Mouse (Mus musculus) hindbrain, embryonic 14.5 days (tissue): ENCODE data around the gene Nrp2. TPM values are rescaled to one million over a fixed set of nuclear protein-coding genes. Genes with fewer than 3 reads are reported as not detected.

Experiments used
- ATAC-seq: fragments of 200-750 bp; cut with Nextera tagmentation; 2 replicates; pipeline ENCODE4 v1.8.0; 2017; ENCODE audit warnings: moderate number of reproducible peaks, mild to moderate bottlenecking, moderate TSS enrichment, moderate library complexity; ENCODE audit not compliant: low FRiP score
- DNase-seq: peaks from one replicate; pipeline ENCODE4 v3.0.0-alpha.2; 2015; ENCODE audit warnings: low spot score
- H3K27ac ChIP-seq: fragments of 300-500 bp; sonication (generic); 2 replicates; pipeline ENCODE4 v1.5.1; 2014; ENCODE audit warnings: mild to moderate bottlenecking, moderate library complexity
- H3K27me3 ChIP-seq: fragments of 300-500 bp; sonication (generic); 2 replicates; pipeline ENCODE4 v1.6.1; 2014; ENCODE audit warnings: mild to moderate bottlenecking, low read length, mixed read lengths; ENCODE audit not compliant: control insufficient read depth, insufficient read depth
- H3K36me3 ChIP-seq: fragments of 300-500 bp; sonication (generic); replicated peaks from 2 replicates; pipeline ENCODE4 v1.6.1; 2014; ENCODE audit not compliant: control insufficient read depth, insufficient read depth
- H3K4me1 ChIP-seq: fragments of 300-500 bp; sonication (generic); replicated peaks from 2 replicates; pipeline ENCODE4 v1.6.1; 2014; ENCODE audit warnings: antibody characterized with exemption, low read length, mixed read lengths; ENCODE audit not compliant: control insufficient read depth, insufficient read depth
- H3K4me2 ChIP-seq: fragments of 300-500 bp; sonication (generic); replicated peaks from 2 replicates; pipeline ENCODE4 v1.6.1; 2014; ENCODE audit warnings: mild to moderate bottlenecking, moderate library complexity
- H3K4me3 ChIP-seq: fragments of 300-500 bp; sonication (generic); replicated peaks from 2 replicates; pipeline ENCODE4 v1.5.1; 2014; ENCODE audit warnings: mild to moderate bottlenecking, low read length
- H3K9ac ChIP-seq: fragments of 300-500 bp; sonication (generic); 2 replicates; pipeline ENCODE4 v1.6.1; 2014
- H3K9me3 ChIP-seq: fragments of 300-500 bp; sonication (generic); 2 replicates; pipeline ENCODE4 v1.6.1; 2016; ENCODE audit warnings: low read length; ENCODE audit not compliant: control insufficient read depth
- WGBS: fragments of 180-500 bp; shearing (Covaris S2); extraction: QIAGEN DNeasy Blood & Tissue Kit; methylation state at CpG from one replicate; pipeline ENCODE4 v1.1.7; 2014; 5-methylcytosine and 5-hydroxymethylcytosine counted together
- polyA plus RNA-seq: library from polyadenylated mRNA; unstranded; fragments of >200 nt; fragmentation: Nextera tagmentation; extraction: Ambion mirVana; gene quantifications from 2 replicates; pipeline ENCODE4 v1.2.1, GENCODE M21; 2014

Gene Nrp2
- polyA plus RNA-seq, 1 experiment from 2014 or later, result 34.5 TPM

DNA sequence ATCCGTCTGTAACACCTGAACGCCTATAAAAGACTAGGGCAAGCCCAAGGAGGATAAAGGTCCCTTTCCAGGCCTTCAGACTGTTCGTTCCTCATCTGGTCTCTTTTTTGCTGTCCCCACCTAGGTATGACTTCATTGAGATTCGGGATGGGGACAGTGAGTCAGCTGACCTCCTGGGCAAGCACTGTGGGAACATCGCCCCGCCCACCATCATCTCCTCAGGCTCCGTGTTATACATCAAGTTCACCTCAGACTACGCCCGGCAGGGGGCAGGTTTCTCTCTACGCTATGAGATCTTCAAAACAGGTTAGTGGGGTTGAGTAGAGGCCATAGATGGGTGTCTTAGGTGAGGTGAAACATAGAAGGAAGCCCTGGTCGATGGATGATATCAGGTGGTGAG lies 35.1 kb downstream of the Nrp2 start:
- Histone ChIP-seq H3K9me3 (no peaks in the 10 kb centered on the region), H3K4me2 (no peak overlapping the region), H3K9ac (no peak overlapping the region), H3K27me3 (no peaks in the 10 kb centered on the region), H3K27ac (no peak overlapping the region), H3K4me3 (no peak overlapping the region), H3K4me1 (peaks cover 8% of the 10 kb centered on the region), H3K36me3 (peaks cover 18% of the 10 kb centered on the region)
- WGBS, result 76% methylated on average over 11 of the region's 11 CpGs
- ATAC-seq, result no peak
- no peak for DNase-seq

DNA sequence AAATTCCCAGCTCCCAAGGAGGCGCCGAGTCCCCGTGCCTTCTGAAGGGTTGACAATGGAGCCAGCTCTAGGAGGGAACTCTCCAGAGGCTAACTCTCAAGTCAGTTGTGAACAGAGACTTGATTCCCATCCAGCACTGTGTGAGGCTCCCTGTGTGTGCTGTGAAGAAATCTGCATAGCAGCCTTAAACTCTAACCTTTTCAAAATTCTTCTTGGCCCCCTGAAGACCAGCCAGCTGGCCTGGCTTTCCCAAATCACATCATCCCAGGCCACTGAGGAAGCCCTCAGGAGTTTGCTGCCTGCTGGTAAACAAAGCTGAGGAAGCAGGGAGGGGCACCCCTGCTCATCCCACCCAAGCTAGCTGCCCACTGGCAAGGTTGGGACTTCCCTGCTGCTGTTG lies 39.0 kb downstream of the Nrp2 start:
- ATAC-seq, result no peak
- H3K9me3 ChIP-seq, result no peaks in the 10 kb centered on the region
- no peak overlapping the region for H3K4me3 ChIP-seq
- WGBS, result 24% methylated on average over 3 of the region's 3 CpGs
- H3K9ac ChIP-seq, result no peak overlapping the region
- H3K27ac ChIP-seq, result no peak overlapping the region
- peaks cover 47% of the 10 kb centered on the region for H3K36me3 ChIP-seq
- H3K4me1 ChIP-seq, result no peaks in the 10 kb centered on the region; the same call in 1 of the 2 replicates
- H3K4me2 ChIP-seq, result no peak overlapping the region
- no peak for DNase-seq
- H3K27me3 ChIP-seq, result 0 out of 2 replicates have a peak, but pooled peaks cover 3% of the 10 kb centered on the region

DNA sequence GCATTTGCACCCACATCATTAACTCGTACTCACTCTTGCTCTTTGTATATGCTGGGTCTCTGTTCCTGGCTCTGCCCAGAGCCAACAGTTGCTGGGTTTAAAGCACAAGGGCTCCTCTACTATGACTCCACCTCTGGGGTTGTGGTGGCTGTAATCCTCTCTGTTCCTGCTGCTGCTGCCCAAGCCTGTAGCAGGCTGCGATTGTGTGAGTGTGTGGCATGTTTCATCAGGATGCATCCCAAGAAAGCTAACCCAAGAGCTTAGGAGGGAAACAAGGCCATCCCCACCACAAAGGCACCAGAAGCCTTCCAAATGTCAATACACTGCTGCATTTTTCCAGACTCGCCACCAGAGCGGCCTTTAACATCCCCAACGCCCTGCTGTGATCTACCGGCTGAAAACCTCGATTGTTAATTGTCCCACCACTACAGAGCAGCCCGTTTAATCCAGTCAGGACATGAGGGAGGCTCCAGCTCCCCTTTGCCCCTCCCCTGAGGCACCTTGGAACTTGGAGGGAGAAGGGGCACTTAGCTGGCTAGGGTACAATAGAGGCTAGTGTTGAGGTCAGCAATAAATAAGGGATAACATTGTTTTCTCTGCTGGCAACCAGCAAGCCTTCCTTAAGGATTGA lies 40.1 kb downstream of the Nrp2 start:
- no peaks in the 10 kb centered on the region for H3K9me3 ChIP-seq
- peaks cover 55% of the 10 kb centered on the region for H3K36me3 ChIP-seq
- 14% methylated on average over 8 of the region's 8 CpGs for WGBS
- no peak overlapping the region for H3K4me2 ChIP-seq
- H3K27ac ChIP-seq, result no peak overlapping the region
- 0 out of 2 replicates have a peak, but pooled peaks cover 3% of the 10 kb centered on the region for H3K27me3 ChIP-seq
- H3K9ac ChIP-seq, result no peak overlapping the region
- no peaks in the 10 kb centered on the region; the same call in 1 of the 2 replicates for H3K4me1 ChIP-seq
- peak; percentile 80; the same call in 1 of the 2 replicates for ATAC-seq
- no peak overlapping the region for H3K4me3 ChIP-seq
- no peak for DNase-seq

DNA sequence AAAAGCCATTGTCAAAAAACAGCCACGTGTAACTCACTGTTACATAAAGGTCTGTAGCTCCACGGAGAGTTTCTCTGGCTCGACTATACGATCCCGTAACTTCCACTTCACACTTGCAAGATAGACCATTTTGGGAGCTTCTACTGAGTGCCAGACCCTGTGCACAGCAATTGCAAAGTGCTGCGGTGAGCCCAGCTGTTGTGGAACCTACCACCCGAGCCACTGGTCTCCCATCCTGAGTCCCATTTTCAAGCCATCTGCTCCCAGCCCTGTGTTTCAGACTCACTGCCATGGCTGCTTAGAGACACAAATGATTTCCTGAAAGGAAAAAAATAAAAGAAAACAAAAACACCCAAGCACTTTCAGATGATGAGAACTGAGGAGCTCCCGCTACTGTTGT lies 42.8 kb downstream of the Nrp2 start:
- Histone ChIP-seq H3K36me3 (peaks cover 51% of the 10 kb centered on the region), H3K4me2 (no peak overlapping the region), H3K9ac (no peak overlapping the region), H3K4me3 (no peak overlapping the region), H3K9me3 (no peaks in the 10 kb centered on the region), H3K27ac (no peak overlapping the region), H3K27me3 (0 out of 2 replicates have a peak, but pooled peaks cover 3% of the 10 kb centered on the region), H3K4me1 (peaks cover 5% of the 10 kb centered on the region)
- ATAC-seq (no peak), DNase-seq (no peak)
- WGBS, result 93% methylated on average over 8 of the region's 8 CpGs

DNA sequence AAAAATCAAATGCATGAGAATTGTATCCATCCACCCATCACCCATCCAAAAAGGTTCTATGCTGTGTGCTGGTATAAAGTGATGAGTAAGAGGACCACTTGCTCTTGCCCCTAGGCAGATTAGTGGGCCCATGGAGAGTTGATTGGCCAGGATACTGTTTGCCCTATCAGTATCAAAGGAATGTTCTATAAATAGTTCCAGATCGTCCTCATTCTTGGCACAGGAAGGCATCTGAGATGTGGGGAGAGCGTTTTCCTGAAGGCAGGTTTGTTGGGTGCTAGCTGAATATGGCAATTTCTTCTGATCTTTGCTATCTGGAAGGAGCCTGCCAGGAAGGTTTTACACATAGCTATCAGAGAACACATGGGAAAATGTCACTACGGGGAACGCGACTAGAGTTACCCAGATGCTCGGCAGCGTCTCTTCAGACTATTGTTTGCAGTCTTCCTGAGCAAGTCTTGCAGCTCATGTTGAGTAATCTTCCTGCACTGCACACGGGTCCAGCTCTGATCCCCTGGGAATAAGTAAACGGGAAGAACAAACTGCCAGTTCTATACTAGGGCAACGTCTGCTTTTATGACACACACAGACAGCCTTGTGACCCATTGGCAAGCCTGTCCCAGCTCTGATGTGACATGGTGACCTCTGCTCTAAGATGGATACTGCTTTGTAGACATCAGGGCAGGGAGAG lies 44.5 kb downstream of the Nrp2 start:
- WGBS, result 55% methylated on average over 10 of the region's 10 CpGs
- no peak for DNase-seq
- H3K9me3 ChIP-seq, result no peaks in the 10 kb centered on the region
- H3K36me3 ChIP-seq, result peaks cover 51% of the 10 kb centered on the region
- H3K9ac ChIP-seq, result no peak overlapping the region
- H3K4me1 ChIP-seq, result peaks cover 20% of the 10 kb centered on the region
- no peak for ATAC-seq
- H3K4me2 ChIP-seq, result no peak overlapping the region
- H3K4me3 ChIP-seq, result no peak overlapping the region
- H3K27me3 ChIP-seq, result 0 out of 2 replicates have a peak, but pooled peaks cover 3% of the 10 kb centered on the region
- H3K27ac ChIP-seq, result no peak overlapping the region

DNA sequence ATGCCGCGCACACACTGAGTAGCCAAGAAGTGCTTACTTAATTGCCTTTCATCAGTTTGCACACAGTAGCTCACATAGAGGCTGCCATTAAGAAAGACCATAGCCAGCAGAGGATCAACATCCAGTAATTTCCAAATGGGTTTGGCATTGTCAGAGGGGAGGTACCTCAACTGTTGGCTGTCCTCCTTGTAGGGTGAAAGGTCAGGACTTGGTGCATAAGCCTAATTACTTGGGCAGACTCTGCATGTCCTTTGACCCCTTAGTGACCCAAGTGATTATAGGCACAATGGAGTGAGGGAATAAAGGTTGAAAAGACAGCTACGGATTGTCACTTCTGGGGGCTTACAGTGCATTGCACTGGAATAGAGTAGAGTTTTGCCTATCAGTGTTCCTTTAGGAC lies 45.3 kb downstream of the Nrp2 start:
- DNase-seq (no peak), ATAC-seq (no peak)
- Histone ChIP-seq H3K36me3 (peaks cover 53% of the 10 kb centered on the region), H3K27me3 (0 out of 2 replicates have a peak, but pooled peaks cover 3% of the 10 kb centered on the region), H3K4me3 (no peak overlapping the region), H3K4me1 (peaks cover 24% of the 10 kb centered on the region), H3K27ac (no peak overlapping the region), H3K4me2 (no peak overlapping the region), H3K9me3 (no peaks in the 10 kb centered on the region), H3K9ac (no peak overlapping the region)
- WGBS, result 66% methylated on average over 3 of the region's 3 CpGs

DNA sequence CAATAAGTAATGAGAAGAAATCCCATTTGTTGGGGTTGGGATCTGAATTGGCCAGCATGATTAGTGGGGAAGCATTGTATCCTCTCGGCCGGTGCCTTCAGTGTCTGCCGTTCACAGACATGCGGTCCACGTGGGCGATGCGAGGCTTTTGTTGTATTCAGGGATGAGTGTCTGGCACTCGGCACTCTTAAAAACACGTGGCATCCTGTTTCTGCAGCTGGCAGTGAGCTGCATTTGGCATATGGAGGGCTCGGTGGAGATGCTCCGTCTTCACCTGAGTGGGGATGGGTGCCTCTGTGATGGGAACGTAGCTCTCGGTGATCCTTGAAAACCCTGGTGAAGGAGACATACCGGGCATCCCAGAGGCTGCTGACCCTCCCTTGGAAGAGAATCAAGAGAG lies 46.6 kb downstream of the Nrp2 start:
- Histone ChIP-seq H3K27me3 (0 out of 2 replicates have a peak, but pooled peaks cover 3% of the 10 kb centered on the region), H3K4me1 (peaks cover 28% of the 10 kb centered on the region), H3K9me3 (no peaks in the 10 kb centered on the region), H3K4me2 (no peak overlapping the region), H3K9ac (no peak overlapping the region), H3K4me3 (no peak overlapping the region), H3K27ac (no peak overlapping the region), H3K36me3 (peaks cover 49% of the 10 kb centered on the region)
- DNase-seq, result no peak
- WGBS, result 56% methylated on average over 14 of the region's 14 CpGs
- no peak for ATAC-seq

DNA sequence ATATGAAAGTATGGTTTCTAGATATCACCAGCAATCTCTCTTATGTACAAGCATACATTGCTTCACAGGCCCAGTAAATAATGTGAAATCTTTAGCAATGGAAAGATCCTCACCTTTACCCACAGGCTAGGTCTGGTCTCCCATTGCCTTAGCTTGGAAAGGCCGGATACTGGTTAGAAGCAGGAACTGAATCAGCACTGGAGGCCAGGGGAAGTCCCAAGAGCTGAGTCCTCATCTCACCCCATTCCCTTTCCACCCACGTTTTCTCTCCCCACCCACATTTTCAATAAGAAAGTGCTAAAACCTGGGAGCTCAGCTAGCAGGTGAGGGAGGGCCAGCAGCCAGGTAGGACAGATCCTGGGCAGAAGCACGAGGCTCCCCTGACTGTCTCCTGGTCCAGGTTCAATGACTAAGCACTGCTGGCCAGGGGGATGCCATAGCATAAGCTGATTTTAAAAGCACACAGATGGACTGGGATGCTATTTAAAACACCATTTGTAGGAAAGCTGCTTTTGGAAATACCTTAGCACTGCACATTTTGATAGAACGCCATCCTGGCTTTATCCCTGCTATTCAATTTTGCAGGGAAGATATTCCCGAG lies 47.4 kb downstream of the Nrp2 start:
- peaks cover 42% of the 10 kb centered on the region for H3K36me3 ChIP-seq
- H3K4me2 ChIP-seq, result no peak overlapping the region
- no peak overlapping the region for H3K27ac ChIP-seq
- ATAC-seq, result no peak
- WGBS, result 78% methylated on average over 5 of the region's 5 CpGs
- H3K9me3 ChIP-seq, result no peaks in the 10 kb centered on the region
- no peak overlapping the region for H3K9ac ChIP-seq
- H3K4me1 ChIP-seq, result peaks cover 28% of the 10 kb centered on the region
- H3K4me3 ChIP-seq, result no peak overlapping the region
- H3K27me3 ChIP-seq, result 0 out of 2 replicates have a peak, but pooled peaks cover 2% of the 10 kb centered on the region
- DNase-seq, result no peak
